Mouse (Mus musculus) kidney, embryonic 15.5 days (tissue): ENCODE results near the gene Cdkal1. TPM values are rescaled to one million over a fixed set of nuclear protein-coding genes. Genes with fewer than 3 reads are reported as not detected.

Experiments
- ATAC-seq: fragments of 200-750 bp; cut with Nextera tagmentation; replicated peaks from 2 replicates; pipeline ENCODE4 v1.8.0; 2017; ENCODE audit warnings: moderate TSS enrichment; ENCODE audit not compliant: low FRiP score
- H3K27ac ChIP-seq: fragments of 300-500 bp; sonication (generic); 2 replicates; pipeline ENCODE4 v1.5.1; 2015; ENCODE audit warnings: mild to moderate bottlenecking, inconsistent platforms
- H3K27me3 ChIP-seq: fragments of 300-500 bp; sonication (generic); 2 replicates; pipeline ENCODE4 v1.6.1; 2015; ENCODE audit warnings: inconsistent platforms
- H3K36me3 ChIP-seq: fragments of 300-500 bp; sonication (generic); 2 replicates; pipeline ENCODE4 v1.6.1; 2015; ENCODE audit warnings: inconsistent platforms
- H3K4me1 ChIP-seq: fragments of 300-500 bp; sonication (generic); 2 replicates; pipeline ENCODE4 v1.6.1; 2015; ENCODE audit warnings: inconsistent platforms
- H3K4me2 ChIP-seq: fragments of 300-500 bp; sonication (generic); 2 replicates; pipeline ENCODE4 v1.6.1; 2015; ENCODE audit warnings: moderate library complexity, mild to moderate bottlenecking, inconsistent platforms
- H3K4me3 ChIP-seq: fragments of 300-500 bp; sonication (generic); replicated peaks from 2 replicates; pipeline ENCODE4 v1.5.1; 2015; ENCODE audit warnings: mild to moderate bottlenecking, inconsistent platforms
- H3K9ac ChIP-seq: fragments of 300-500 bp; sonication (generic); 2 replicates; pipeline ENCODE4 v1.6.1; 2015; ENCODE audit warnings: mild to moderate bottlenecking, inconsistent platforms
- H3K9me3 ChIP-seq: fragments of 300-500 bp; sonication (generic); replicated peaks from 2 replicates; pipeline ENCODE4 v1.6.1; 2016; ENCODE audit warnings: inconsistent platforms
- WGBS: fragments of 180-500 bp; shearing (Covaris S2); methylation state at CpG from one replicate; pipeline ENCODE4 v1.1.7; 2015; ENCODE audit warnings: mixed read lengths; 5-methylcytosine and 5-hydroxymethylcytosine counted together
- polyA plus RNA-seq: library from polyadenylated mRNA; unstranded; fragments of >200 nt; fragmentation: Nextera tagmentation; extraction: Ambion mirVana; gene quantifications from 2 replicates; pipeline ENCODE4 v1.2.1, GENCODE M21; 2015

Cdkal1 gene
- polyA plus RNA-seq, 1 experiment from 2014 or later: 33.5 TPM

- no peak overlapping the region for H3K9ac ChIP-seq
- H3K4me3 ChIP-seq: no peak overlapping the region
- WGBS: 12% methylated on average over 3 of the region's 3 CpGs
- H3K36me3 ChIP-seq: no peaks in the 10 kb centered on the region
- ATAC-seq: peak; percentile 83
- H3K27ac ChIP-seq: no peak overlapping the region
- no peaks in the 10 kb centered on the region for H3K9me3 ChIP-seq
- no peak overlapping the region for H3K4me2 ChIP-seq
- H3K4me1 ChIP-seq: peaks cover 11% of the 10 kb centered on the region
- H3K27me3 ChIP-seq: no peaks in the 10 kb centered on the region
Observed at GRCm38 (mm10) chr13:29285058-29285457, 570.4 kb downstream of the Cdkal1 start.

GRCm38 (mm10) chr13:29281556-29281955, 573.9 kb downstream of the Cdkal1 start:
- WGBS: 56% methylated on average over 6 of the region's 6 CpGs
- Histone ChIP-seq H3K36me3 (no peaks in the 10 kb centered on the region), H3K9me3 (no peaks in the 10 kb centered on the region), H3K4me2 (no peak overlapping the region), H3K27ac (no peak overlapping the region), H3K9ac (no peak overlapping the region), H3K4me1 (peaks cover 18% of the 10 kb centered on the region), H3K27me3 (no peaks in the 10 kb centered on the region), H3K4me3 (no peak overlapping the region)
- ATAC-seq: no peak

- no peak overlapping the region for H3K9ac ChIP-seq
- H3K9me3 ChIP-seq: no peaks in the 10 kb centered on the region
- H3K36me3 ChIP-seq: no peaks in the 10 kb centered on the region
- no peak overlapping the region for H3K4me3 ChIP-seq
- H3K4me2 ChIP-seq: no peak overlapping the region
- H3K27ac ChIP-seq: no peak overlapping the region
- 57% methylated on average over 4 of the region's 4 CpGs for WGBS
- no peak for ATAC-seq
- H3K4me1 ChIP-seq: 0 out of 2 replicates have a peak, but pooled peaks cover 12% of the 10 kb centered on the region
- no peaks in the 10 kb centered on the region for H3K27me3 ChIP-seq
Observed at GRCm38 (mm10) chr13:29278156-29278555, 577.3 kb downstream of the Cdkal1 start.

- WGBS: 82% methylated on average over 11 of the region's 11 CpGs
- 0 out of 2 replicates have a peak, but pooled peaks cover 12% of the 10 kb centered on the region for H3K4me1 ChIP-seq
- ATAC-seq: no peak
Observed at GRCm38 (mm10) chr13:29274296-29274695, 581.2 kb downstream of the Cdkal1 start.

GRCm38 (mm10) chr13:29273693-29274221, 581.7 kb downstream of the Cdkal1 start:
- Histone ChIP-seq H3K4me2 (no peak overlapping the region), H3K9me3 (no peaks in the 10 kb centered on the region), H3K4me1 (0 out of 2 replicates have a peak, but pooled peaks cover 12% of the 10 kb centered on the region), H3K27ac (no peak overlapping the region), H3K4me3 (no peak overlapping the region), H3K27me3 (no peaks in the 10 kb centered on the region), H3K9ac (no peak overlapping the region), H3K36me3 (no peaks in the 10 kb centered on the region)
- ATAC-seq: no peak
- 59% methylated on average over 4 of the region's 4 CpGs for whole genome bisulfite sequencing

More at GRCm38 (mm10) chr13:29274296-29274695, 581.2 kb downstream of the Cdkal1 start:
- Histone ChIP-seq H3K27me3 (no peaks in the 10 kb centered on the region), H3K27ac (no peak overlapping the region), H3K4me2 (no peak overlapping the region), H3K36me3 (no peaks in the 10 kb centered on the region), H3K4me3 (no peak overlapping the region), H3K9me3 (no peaks in the 10 kb centered on the region), H3K9ac (no peak overlapping the region)

GRCm38 (mm10) chr13:29271451-29271850, 584.0 kb downstream of the Cdkal1 start:
- no peak overlapping the region for H3K27ac ChIP-seq
- no peaks in the 10 kb centered on the region for H3K27me3 ChIP-seq
- H3K9me3 ChIP-seq: no peaks in the 10 kb centered on the region
- ATAC-seq: no peak
- H3K4me1 ChIP-seq: 0 out of 2 replicates have a peak, but pooled peaks cover 5% of the 10 kb centered on the region
- no peak overlapping the region for H3K4me3 ChIP-seq
- H3K9ac ChIP-seq: no peak overlapping the region
- no peaks in the 10 kb centered on the region for H3K36me3 ChIP-seq
- no peak overlapping the region for H3K4me2 ChIP-seq

DNA sequence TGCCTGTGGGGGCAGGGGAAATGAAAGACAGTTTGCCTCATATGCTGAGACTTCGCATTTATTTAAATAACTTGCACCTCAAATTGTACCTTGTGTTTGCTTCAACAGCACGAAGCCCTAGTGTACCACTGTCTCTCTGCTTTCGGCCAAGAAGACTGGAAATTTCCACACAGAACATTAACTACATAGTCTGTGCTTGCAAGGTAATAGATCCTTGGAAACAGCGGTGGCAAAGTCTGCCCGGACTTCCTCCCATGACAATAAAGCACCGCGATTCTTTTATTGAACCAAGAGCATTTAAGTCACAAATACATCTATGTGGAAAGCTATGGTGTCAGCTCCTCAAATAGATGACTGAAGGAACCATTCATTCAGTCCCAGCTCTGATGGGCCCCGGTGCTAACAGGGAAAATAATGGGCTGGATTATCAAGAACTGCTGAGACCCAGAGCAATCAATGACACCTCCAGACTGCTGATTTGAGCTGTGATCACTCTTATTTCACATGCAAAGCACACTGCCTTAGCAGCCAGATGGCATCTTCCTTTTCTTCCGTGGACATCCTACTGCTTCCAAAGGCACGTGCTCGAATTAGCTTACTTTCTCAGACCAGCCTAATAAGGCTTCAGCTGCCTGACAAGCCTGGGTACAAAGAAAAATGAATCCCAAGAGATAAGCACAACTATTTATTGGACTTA, 591.3 kb downstream of the Cdkal1 start:
- no peaks in the 10 kb centered on the region for H3K4me1 ChIP-seq
- H3K4me2 ChIP-seq: no peak overlapping the region
- H3K27ac ChIP-seq: no peak overlapping the region
- H3K4me3 ChIP-seq: no peak overlapping the region
- 81% methylated on average over 11 of the region's 11 CpGs for WGBS
- no peak for ATAC-seq
- no peaks in the 10 kb centered on the region for H3K36me3 ChIP-seq
- H3K9me3 ChIP-seq: no peaks in the 10 kb centered on the region
- no peak overlapping the region for H3K9ac ChIP-seq
- H3K27me3 ChIP-seq: no peaks in the 10 kb centered on the region

GRCm38 (mm10) chr13:29262164-29262563, 593.3 kb downstream of the Cdkal1 start:
- no peak overlapping the region for H3K4me2 ChIP-seq
- H3K4me1 ChIP-seq: no peaks in the 10 kb centered on the region
- no peak for ATAC-seq
- H3K9me3 ChIP-seq: no peaks in the 10 kb centered on the region
- no peaks in the 10 kb centered on the region for H3K27me3 ChIP-seq
- H3K36me3 ChIP-seq: no peaks in the 10 kb centered on the region
- no peak overlapping the region for H3K4me3 ChIP-seq
- WGBS: 88% methylated on average over 4 of the region's 4 CpGs
- no peak overlapping the region for H3K27ac ChIP-seq
- H3K9ac ChIP-seq: no peak overlapping the region

GRCm38 (mm10) chr13:29248535-29248934, 606.9 kb downstream of the Cdkal1 start:
- Histone ChIP-seq H3K36me3 (no peaks in the 10 kb centered on the region), H3K4me3 (no peak overlapping the region), H3K9ac (no peak overlapping the region), H3K9me3 (no peaks in the 10 kb centered on the region), H3K27ac (no peak overlapping the region), H3K27me3 (no peaks in the 10 kb centered on the region), H3K4me1 (peaks cover 8% of the 10 kb centered on the region), H3K4me2 (no peak overlapping the region)
- no peak for ATAC-seq
- WGBS: 74% methylated on average over 4 of the region's 4 CpGs

DNA sequence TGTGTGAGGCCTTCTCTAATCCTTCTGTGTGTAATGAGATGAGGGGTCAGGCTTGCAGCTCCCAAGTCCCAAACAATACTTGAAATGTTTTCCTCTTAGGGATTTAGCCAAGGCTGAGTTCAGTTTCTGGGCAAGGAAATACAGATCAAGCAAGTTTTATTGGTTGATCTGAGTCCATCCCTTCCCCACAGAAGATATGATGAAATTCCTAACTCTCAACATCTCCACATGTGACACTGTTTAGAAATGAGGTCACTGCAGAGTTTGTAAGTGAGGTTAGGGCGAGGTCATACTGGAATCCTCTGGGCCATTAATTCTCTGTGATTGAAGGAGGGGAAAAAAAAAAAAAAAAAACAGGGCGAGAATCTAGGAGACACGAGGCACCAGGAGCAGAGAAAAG, 607.7 kb downstream of the Cdkal1 start:
- WGBS: 19% methylated on average over 3 of the region's 3 CpGs
- H3K27ac ChIP-seq: no peak overlapping the region
- no peak overlapping the region for H3K4me2 ChIP-seq
- 0 out of 2 replicates have a peak, but pooled peaks have one; percentile 22 for ATAC-seq
- no peak overlapping the region for H3K4me3 ChIP-seq
- no peaks in the 10 kb centered on the region for H3K27me3 ChIP-seq
- peaks cover 8% of the 10 kb centered on the region for H3K4me1 ChIP-seq
- H3K9me3 ChIP-seq: no peaks in the 10 kb centered on the region
- no peaks in the 10 kb centered on the region for H3K36me3 ChIP-seq
- no peak overlapping the region for H3K9ac ChIP-seq

DNA sequence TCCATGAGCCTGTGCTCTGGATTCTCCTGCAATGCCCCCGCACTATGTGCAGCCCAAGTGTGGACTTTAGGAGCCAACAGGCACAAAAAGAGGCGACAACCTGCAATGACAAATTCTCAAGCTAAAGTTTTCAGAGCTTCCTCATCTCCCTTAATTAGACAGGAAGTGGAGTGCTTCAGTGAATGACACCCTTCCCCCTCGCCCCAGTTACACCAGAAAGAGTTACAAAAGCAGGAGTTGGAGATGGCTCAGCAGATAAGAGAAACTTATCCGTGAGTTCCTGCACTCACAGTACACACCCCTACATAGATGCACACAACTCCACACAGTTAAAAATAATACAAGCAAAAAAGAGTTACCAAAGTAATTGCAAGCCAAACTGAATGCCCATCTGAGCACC, 620.4 kb downstream of the Cdkal1 start:
- no peak overlapping the region for H3K4me3 ChIP-seq
- H3K4me2 ChIP-seq: no peak overlapping the region
- H3K9ac ChIP-seq: no peak overlapping the region
- no peaks in the 10 kb centered on the region for H3K36me3 ChIP-seq
- H3K9me3 ChIP-seq: no peaks in the 10 kb centered on the region
- no peak overlapping the region for H3K27ac ChIP-seq
- WGBS: 50% methylated on average over 4 of the region's 4 CpGs
- H3K27me3 ChIP-seq: no peaks in the 10 kb centered on the region
- peaks cover 6% of the 10 kb centered on the region; the same call in 1 of the 2 replicates for H3K4me1 ChIP-seq
- ATAC-seq: no peak

GRCm38 (mm10) chr13:29234442-29234841, 621.0 kb downstream of the Cdkal1 start:
- WGBS: 80% methylated on average over 4 of the region's 4 CpGs
- ATAC-seq: no peak
- Histone ChIP-seq H3K4me2 (no peak overlapping the region), H3K27me3 (no peaks in the 10 kb centered on the region), H3K9me3 (no peaks in the 10 kb centered on the region), H3K4me3 (no peak overlapping the region), H3K36me3 (no peaks in the 10 kb centered on the region), H3K4me1 (peaks cover 6% of the 10 kb centered on the region; the same call in 1 of the 2 replicates), H3K27ac (no peak overlapping the region), H3K9ac (no peak overlapping the region)
